Mouse (Mus musculus) gastrocnemius, adult 2 months (tissue): ENCODE data around the gene Dmrta2. TPM values are rescaled to one million over a fixed set of nuclear protein-coding genes. Genes with fewer than 3 reads are reported as not detected.

Experiments used
- DNase-seq: peaks from one replicate; pipeline ENCODE4 v3.0.0; 2022
- H3K27ac ChIP-seq: fragments of 200-600 bp; 2 replicates; pipeline ENCODE4 v1.8.1; 2022; ENCODE audit warnings: mild to moderate bottlenecking
- H3K4me3 ChIP-seq: fragments of 200-600 bp; 2 replicates; pipeline ENCODE4 v1.8.1; 2022; ENCODE audit warnings: mild to moderate bottlenecking, moderate library complexity
- CTCF ChIP-seq: fragments of 200-600 bp; IDR thresholded peaks from 2 replicates; pipeline ENCODE4 v1.8.1; 2022; ENCODE audit warnings: antibody characterized with exemption, mild to moderate bottlenecking, moderate library complexity
- intact Hi-C: fragments of 180-260 bp; cut with DNase I; formaldehyde crosslinking; loops from one replicate; pipeline ENCODE4 v1.15.1; 2025
- total RNA-seq, 2 experiments: library from RNA; stranded (reverse); gene quantifications; 2 replicates each; pipeline ENCODE4 v1.2.3; 2021

The Dmrta2 gene
- total RNA-seq, 2 experiments from 2014 or later, result 0.08 TPM; not detected in 1

GRCm38 (mm10) chr4:110019145-110019544 lies 41.3 kb downstream of the Dmrta2 start:
- DNase-seq, result no peak
- intact Hi-C loops, result no loop called here
- peak; percentile 40; the same call in 1 of the 2 replicates for TF ChIP-seq CTCF
- Histone ChIP-seq H3K4me3 (no peak overlapping the region), H3K27ac (no peak overlapping the region)

DNA sequence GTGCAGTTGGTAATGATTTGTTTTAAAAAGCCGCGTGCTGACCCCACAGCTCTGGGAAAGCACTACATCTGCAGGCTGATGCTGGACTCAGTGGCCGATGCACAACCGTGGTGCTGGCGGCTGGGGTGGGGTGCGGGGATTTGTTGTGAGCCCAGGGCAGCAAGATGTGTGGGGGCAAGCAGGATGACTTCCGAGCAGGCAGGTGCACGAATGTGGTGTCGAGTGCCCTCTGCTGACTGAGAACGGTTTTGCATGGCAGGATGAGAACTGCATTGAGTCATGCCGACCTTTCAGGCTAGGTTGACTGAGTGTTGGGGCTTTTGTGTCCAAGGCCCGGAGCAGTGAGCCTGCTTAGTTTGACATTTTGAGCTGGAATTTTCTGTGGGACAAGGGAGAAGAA lies 42.4 kb downstream of the Dmrta2 start:
- peak; percentile 76 for DNase-seq
- peak; percentile 73 for TF ChIP-seq CTCF
- H3K27ac ChIP-seq, result no peak overlapping the region
- intact Hi-C loops, result loop anchor here (5.0 kb wide), 1 partner anchor 278 kb away; no protein-coding TSS in a partner anchor
- no peak overlapping the region for H3K4me3 ChIP-seq

- TF ChIP-seq CTCF, result peak; percentile 84
- Histone ChIP-seq H3K4me3 (no peak overlapping the region), H3K27ac (no peak overlapping the region)
- DNase-seq, result peak; percentile 67
- intact Hi-C loops, result loop anchor here (2.0 to 5.0 kb wide), 2 partner anchors 263 to 280 kb away; no protein-coding TSS in a partner anchor
Observed at GRCm38 (mm10) chr4:110021956-110022625, 44.2 kb downstream of the Dmrta2 start.

DNA sequence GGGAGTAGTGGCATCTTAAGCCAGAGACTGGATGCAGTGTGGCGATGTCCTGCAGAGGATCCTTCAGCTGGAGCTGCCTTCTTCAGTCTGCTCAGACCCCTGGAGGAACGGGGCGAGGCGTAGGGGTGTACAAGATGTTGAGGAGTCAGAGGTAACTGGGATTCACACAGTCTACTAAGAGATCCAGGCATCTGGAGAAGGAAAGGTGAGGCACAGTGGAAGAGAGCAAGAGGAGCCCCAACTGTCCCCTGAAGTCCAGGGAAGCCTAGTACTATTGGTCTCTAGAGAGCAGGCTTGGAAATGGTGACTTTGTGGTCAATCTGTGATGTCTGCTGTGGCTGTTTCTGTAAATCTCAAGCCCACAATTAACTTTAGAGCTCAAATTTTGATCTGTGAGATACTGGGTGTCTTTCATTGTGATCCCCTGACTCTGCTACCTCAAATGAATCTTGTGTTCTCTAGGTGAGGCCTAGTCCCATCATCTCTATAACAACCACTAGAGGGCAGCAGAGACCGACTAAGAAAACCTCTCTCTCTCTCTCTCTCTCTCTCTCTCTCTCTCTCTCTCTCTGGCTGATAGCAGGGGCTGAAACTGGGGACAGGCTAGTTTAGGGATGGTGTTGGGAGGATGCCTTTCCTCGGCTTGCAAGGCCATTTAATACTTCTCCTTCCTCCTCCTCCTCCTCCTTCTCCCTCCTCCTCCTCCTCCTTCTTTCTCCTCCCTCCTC lies 50.8 kb downstream of the Dmrta2 start:
- intact Hi-C loops, result no loop called here
- no peak overlapping the region for H3K4me3 ChIP-seq
- H3K27ac ChIP-seq, result no peak overlapping the region
- DNase-seq, result no peak
- peak; percentile 66 for TF ChIP-seq CTCF

- TF ChIP-seq CTCF, result no peak
- Histone ChIP-seq H3K4me3 (no peak overlapping the region), H3K27ac (no peak overlapping the region)
- no peak for DNase-seq
- intact Hi-C loops, result no loop called here
Observed at GRCm38 (mm10) chr4:110029446-110029845, 51.6 kb downstream of the Dmrta2 start.
